Mouse (Mus musculus): ENCODE measurements around the gene Gzmm.

Gene Gzmm

GRCm38 (mm10) chr10:79682916-79683582, 5.8 kb upstream of the Gzmm start:
- H3K27me3 ChIP-seq (ENCODE audit: insufficient read depth, low read length): no peaks in the 10 kb centered on the region
- peaks cover 51% of the 10 kb centered on the region for H3K36me3 ChIP-seq (ENCODE audit: insufficient read depth, low read length)
- peaks cover 78% of the 10 kb centered on the region for H3K4me1 ChIP-seq (replicated peaks; ENCODE audit: low read depth, low read length)
- H3K9me3 ChIP-seq (ENCODE audit: low read length): no peaks in the 10 kb centered on the region
- TF ChIP-seq CTCF (conservative IDR thresholded peaks at IDR 0.05; ENCODE audit: low read length): peak; percentile 38
- TF ChIP-seq NANOG (IDR thresholded peaks at IDR 0.05; ENCODE audit: borderline replicate concordance, low read length): no peak
- peak overlapping the region; percentile 100 for H3K4me3 ChIP-seq (replicated peaks; ENCODE audit: low read length)

GRCm38 (mm10) chr10:79683726-79684640, 4.8 kb upstream of the Gzmm start:
- H3K36me3 ChIP-seq (ENCODE audit: insufficient read depth, low read length): peaks cover 60% of the 10 kb centered on the region
- H3K4me3 ChIP-seq (replicated peaks; ENCODE audit: low read length): peak overlapping the region; percentile 100
- no peaks in the 10 kb centered on the region for H3K9me3 ChIP-seq (ENCODE audit: low read length)
- H3K27me3 ChIP-seq (ENCODE audit: insufficient read depth, low read length): no peaks in the 10 kb centered on the region
- TF ChIP-seq CTCF (conservative IDR thresholded peaks at IDR 0.05; ENCODE audit: low read length) (no peak), POU5F1 (IDR thresholded peaks at IDR 0.05; ENCODE audit: borderline replicate concordance, low read length) (no peak), NANOG (IDR thresholded peaks at IDR 0.05; ENCODE audit: borderline replicate concordance, low read length) (no peak)
- H3K4me1 ChIP-seq (replicated peaks; ENCODE audit: low read depth, low read length): peaks cover 84% of the 10 kb centered on the region

- H3K27me3 ChIP-seq (ENCODE audit: insufficient read depth, low read length): no peaks in the 10 kb centered on the region
- H3K4me1 ChIP-seq (replicated peaks; ENCODE audit: low read depth, low read length): peaks cover 80% of the 10 kb centered on the region
- H3K9me3 ChIP-seq (ENCODE audit: low read length): no peaks in the 10 kb centered on the region
- TF ChIP-seq POU5F1 (IDR thresholded peaks at IDR 0.05; ENCODE audit: borderline replicate concordance, low read length) (no peak), NANOG (IDR thresholded peaks at IDR 0.05; ENCODE audit: borderline replicate concordance, low read length) (no peak), CTCF (conservative IDR thresholded peaks at IDR 0.05; ENCODE audit: low read length) (no peak)
- H3K4me3 ChIP-seq (replicated peaks; ENCODE audit: low read length): peak overlapping the region; percentile 100
- peaks cover 68% of the 10 kb centered on the region for H3K36me3 ChIP-seq (ENCODE audit: insufficient read depth, low read length)
Measured at GRCm38 (mm10) chr10:79684770-79685600, 3.8 kb upstream of the Gzmm start.

- Histone ChIP-seq H3K4me1 (replicated peaks; ENCODE audit: low read depth, low read length) (peaks cover 68% of the 10 kb centered on the region), H3K27me3 (ENCODE audit: insufficient read depth, low read length) (no peaks in the 10 kb centered on the region), H3K4me3 (replicated peaks; ENCODE audit: low read length) (no peak overlapping the region), H3K36me3 (ENCODE audit: insufficient read depth, low read length) (peaks cover 68% of the 10 kb centered on the region), H3K9me3 (ENCODE audit: low read length) (no peaks in the 10 kb centered on the region)
- TF ChIP-seq POU5F1 (IDR thresholded peaks at IDR 0.05; ENCODE audit: borderline replicate concordance, low read length): no peak
- no peak for TF ChIP-seq CTCF (conservative IDR thresholded peaks at IDR 0.05; ENCODE audit: low read length)
- no peak for TF ChIP-seq NANOG (IDR thresholded peaks at IDR 0.05; ENCODE audit: borderline replicate concordance, low read length)
Measured at GRCm38 (mm10) chr10:79686219-79686618, 2.6 kb upstream of the Gzmm start.

GRCm38 (mm10) chr10:79686691-79687090, 2.1 kb upstream of the Gzmm start:
- Histone ChIP-seq H3K27me3 (ENCODE audit: insufficient read depth, low read length) (no peaks in the 10 kb centered on the region), H3K4me1 (replicated peaks; ENCODE audit: low read depth, low read length) (peaks cover 65% of the 10 kb centered on the region), H3K36me3 (ENCODE audit: insufficient read depth, low read length) (peaks cover 68% of the 10 kb centered on the region), H3K9me3 (ENCODE audit: low read length) (no peaks in the 10 kb centered on the region), H3K4me3 (replicated peaks; ENCODE audit: low read length) (no peak overlapping the region; the same call in 1 of the 2 replicates)
- TF ChIP-seq POU5F1 (IDR thresholded peaks at IDR 0.05; ENCODE audit: borderline replicate concordance, low read length) (no peak), CTCF (conservative IDR thresholded peaks at IDR 0.05; ENCODE audit: low read length) (no peak), NANOG (IDR thresholded peaks at IDR 0.05; ENCODE audit: borderline replicate concordance, low read length) (no peak)

GRCm38 (mm10) chr10:79687513-79687912, 1.3 kb upstream of the Gzmm start:
- Histone ChIP-seq H3K4me1 (replicated peaks; ENCODE audit: low read depth, low read length) (peaks cover 67% of the 10 kb centered on the region), H3K9me3 (ENCODE audit: low read length) (no peaks in the 10 kb centered on the region), H3K36me3 (ENCODE audit: insufficient read depth, low read length) (peaks cover 68% of the 10 kb centered on the region), H3K4me3 (replicated peaks; ENCODE audit: low read length) (0 out of 2 replicates have a peak overlapping the region, but pooled peaks have one; percentile 14), H3K27me3 (ENCODE audit: insufficient read depth, low read length) (no peaks in the 10 kb centered on the region)
- TF ChIP-seq POU5F1 (IDR thresholded peaks at IDR 0.05; ENCODE audit: borderline replicate concordance, low read length): no peak
- TF ChIP-seq CTCF (conservative IDR thresholded peaks at IDR 0.05; ENCODE audit: low read length): no peak
- no peak for TF ChIP-seq NANOG (IDR thresholded peaks at IDR 0.05; ENCODE audit: borderline replicate concordance, low read length)

- TF ChIP-seq NANOG (IDR thresholded peaks at IDR 0.05; ENCODE audit: borderline replicate concordance, low read length): no peak
- Histone ChIP-seq H3K36me3 (ENCODE audit: insufficient read depth, low read length) (peaks cover 56% of the 10 kb centered on the region), H3K4me3 (replicated peaks; ENCODE audit: low read length) (0 out of 2 replicates have a peak overlapping the region, but pooled peaks have one; percentile 13), H3K9me3 (ENCODE audit: low read length) (no peaks in the 10 kb centered on the region), H3K27me3 (ENCODE audit: insufficient read depth, low read length) (no peaks in the 10 kb centered on the region), H3K4me1 (replicated peaks; ENCODE audit: low read depth, low read length) (peaks cover 63% of the 10 kb centered on the region)
Measured at GRCm38 (mm10) chr10:79689178-79689577, 358 bp downstream of the Gzmm start.
